Mouse (Mus musculus): ENCODE results near the gene Ptprf.

Gene Ptprf

GRCm38 (mm10) chr4:118291231-118291630, at the start of gene Ptprf:
Gene Ptprf, minus strand, starts transcription at chr4:118291405.
- DNase-seq (ENCODE audit: low spot score in 2 of 2): peak; percentile 78 to 89

- DNase-seq (ENCODE audit: low spot score in 2 of 2): peak; percentile 71 to 77
These were observed 45.5 kb upstream of the Ptprf start for GRCm38 (mm10) chr4:118336658-118337057.

GRCm38 (mm10) chr4:118335991-118336390, 44.8 kb upstream of the Ptprf start:
- no peak for DNase-seq (ENCODE audit: low spot score in 2 of 2)

GRCm38 (mm10) chr4:118331777-118332176, 40.6 kb upstream of the Ptprf start:
- no peak for DNase-seq (ENCODE audit: low spot score in 2 of 2)

- DNase-seq (ENCODE audit: low spot score in 2 of 2): no peak
These were observed 35.3 kb upstream of the Ptprf start for GRCm38 (mm10) chr4:118326476-118326875.

- no peak for DNase-seq (ENCODE audit: low spot score in 2 of 2)
These were observed 29.4 kb upstream of the Ptprf start for GRCm38 (mm10) chr4:118320636-118321035.

- no peak for DNase-seq (ENCODE audit: low spot score in 2 of 2)
These were observed 28.6 kb upstream of the Ptprf start for GRCm38 (mm10) chr4:118319706-118320344.

GRCm38 (mm10) chr4:118316662-118317061, 25.5 kb upstream of the Ptprf start:
- no peak for DNase-seq (ENCODE audit: low spot score in 2 of 2)

GRCm38 (mm10) chr4:118315286-118315685, 24.1 kb upstream of the Ptprf start:
- DNase-seq (ENCODE audit: low spot score in 2 of 2): no peak

- no peak for DNase-seq (ENCODE audit: low spot score in 2 of 2)
These were observed 19.3 kb upstream of the Ptprf start for GRCm38 (mm10) chr4:118310461-118310860.

- DNase-seq (ENCODE audit: low spot score in 2 of 2): no peak
These were observed 16.5 kb upstream of the Ptprf start for GRCm38 (mm10) chr4:118307533-118308263.

- DNase-seq (ENCODE audit: low spot score in 2 of 2): no peak
These were observed 15.0 kb upstream of the Ptprf start for GRCm38 (mm10) chr4:118306113-118306696.

GRCm38 (mm10) chr4:118304984-118305383, 13.8 kb upstream of the Ptprf start:
- DNase-seq (ENCODE audit: low spot score in 2 of 2): no peak

GRCm38 (mm10) chr4:118297844-118298243, 6.6 kb upstream of the Ptprf start:
- DNase-seq (ENCODE audit: low spot score in 2 of 2): no peak

GRCm38 (mm10) chr4:118295651-118296561, 4.7 kb upstream of the Ptprf start:
- no peak for DNase-seq (ENCODE audit: low spot score in 2 of 2)

GRCm38 (mm10) chr4:118294811-118295210, 3.6 kb upstream of the Ptprf start:
- DNase-seq (ENCODE audit: low spot score in 2 of 2): no peak

- peak; percentile 76 to 86 for DNase-seq (ENCODE audit: low spot score in 2 of 2)
These were observed 1.6 kb upstream of the Ptprf start for GRCm38 (mm10) chr4:118292741-118293306.

GRCm38 (mm10) chr4:118290416-118291030, 682 bp downstream of the Ptprf start:
- DNase-seq (ENCODE audit: low spot score in 2 of 2): peak in 1 of 2 experiments; percentile 31

- no peak for DNase-seq (ENCODE audit: low spot score in 2 of 2)
These were observed 1.2 kb downstream of the Ptprf start for GRCm38 (mm10) chr4:118289960-118290415.

- no peak for DNase-seq (ENCODE audit: low spot score in 2 of 2)
These were observed 1.9 kb downstream of the Ptprf start for GRCm38 (mm10) chr4:118289266-118289665.

- no peak for DNase-seq (ENCODE audit: low spot score in 2 of 2)
These were observed 2.7 kb downstream of the Ptprf start for GRCm38 (mm10) chr4:118288531-118288930.
